Mouse (Mus musculus) brown adipose tissue, adult 24 weeks (tissue): ENCODE measurements at regions not wholly inside any gene's neighbourhood (a gene's known extent, or its start where the extent isn't known, plus 50 kb on each side); places are given as distances from the start of the nearest gene placed in this dataset.
"Not testable (repeated sequence)": the region's sequence is repeated elsewhere in the genome, so short reads cannot be mapped to it uniquely, and the experiment has no call there.

Experiments used
- H3K27ac ChIP-seq: fragments of 200-500 bp; replicated peaks from 2 replicates; pipeline ENCODE4 v1.5.1; 2012; ENCODE audit warnings: low read depth, mild to moderate bottlenecking, low read length
- H3K4me1 ChIP-seq: fragments of 200-500 bp; 2 replicates; pipeline ENCODE4 v1.6.1; 2012; ENCODE audit warnings: low read length, mixed read lengths; ENCODE audit not compliant: control insufficient read depth, insufficient read depth, insufficient read length
- H3K4me3 ChIP-seq: fragments of 200-500 bp; 2 replicates; pipeline ENCODE4 v1.5.1; 2012; ENCODE audit warnings: low read depth, mild to moderate bottlenecking, low read length, moderate library complexity; ENCODE audit not compliant: insufficient read depth

DNA sequence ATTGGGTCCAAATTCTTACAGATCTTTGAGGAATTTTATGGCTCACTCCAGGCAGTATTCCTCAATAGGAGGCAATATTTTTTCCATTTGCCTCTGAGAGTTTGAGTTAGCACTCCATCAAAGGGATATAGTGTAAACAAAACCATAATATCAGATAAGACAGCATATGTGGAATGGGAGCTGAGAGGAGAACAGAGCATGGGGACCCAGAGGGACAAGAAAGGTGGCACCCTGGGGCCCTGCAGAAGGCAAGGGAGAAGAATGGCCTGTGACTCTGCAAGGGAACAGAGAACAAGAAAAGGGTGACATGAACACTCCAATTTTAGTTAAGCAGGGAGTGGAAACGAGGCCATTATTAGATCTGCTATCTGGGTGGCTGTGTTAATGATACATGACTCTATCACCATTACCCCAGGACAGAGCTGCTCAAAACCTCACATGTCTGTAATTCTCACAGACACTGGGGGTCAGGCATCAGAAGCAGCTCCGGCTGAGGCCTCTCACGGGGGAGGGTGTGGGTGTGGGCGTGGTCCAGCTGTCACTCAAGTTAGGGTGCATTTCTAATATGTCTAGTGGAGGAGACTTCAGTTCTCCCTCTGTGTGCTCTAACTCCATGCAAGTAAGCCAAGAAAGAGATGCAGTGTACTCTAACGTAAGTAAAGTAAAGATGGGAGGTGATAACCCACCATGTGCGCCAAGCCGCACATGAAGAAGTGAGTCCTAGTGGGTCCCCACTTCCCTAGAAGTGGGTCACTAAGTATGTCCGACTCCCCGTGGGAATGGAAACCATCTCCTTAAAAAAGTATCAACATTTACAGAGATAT lies 88.4 kb downstream of the Cd24a start:
- Histone ChIP-seq H3K27ac (no peak overlapping the region), H3K4me3 (no peak overlapping the region), H3K4me1 (no peaks in the 10 kb centered on the region)

DNA sequence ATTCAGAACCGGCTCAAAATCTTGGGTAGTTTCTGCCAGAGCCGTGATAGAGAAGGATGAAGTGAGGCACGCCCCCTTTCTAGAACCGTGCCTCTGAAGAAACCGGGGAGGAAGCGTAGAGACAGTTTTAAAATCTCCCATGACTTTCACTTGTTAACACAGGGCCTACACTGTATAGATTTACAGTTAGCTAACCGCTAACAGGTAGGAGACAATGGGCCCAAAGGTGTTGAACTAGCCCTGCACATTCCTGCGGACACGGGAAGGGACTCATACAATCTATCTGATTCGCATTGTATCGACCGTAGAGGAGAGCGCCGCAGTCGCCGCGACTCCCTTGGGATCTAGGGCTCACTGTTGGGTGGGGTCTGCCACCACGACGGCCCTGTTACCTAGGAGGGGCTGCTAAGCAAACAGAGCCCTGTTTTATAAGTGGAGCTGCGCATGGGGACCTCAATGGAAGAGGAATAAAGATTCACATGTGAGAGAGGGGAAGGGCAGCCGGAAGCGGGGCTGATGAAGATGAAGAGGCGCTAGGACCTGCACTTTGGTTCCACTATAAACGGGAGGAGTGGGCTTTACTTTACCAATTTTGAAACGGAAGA lies 89.1 kb downstream of the Cd24a start:
- Histone ChIP-seq H3K4me3 (no peak overlapping the region), H3K27ac (no peak overlapping the region), H3K4me1 (no peaks in the 10 kb centered on the region; the same call in 1 of the 2 replicates)

DNA sequence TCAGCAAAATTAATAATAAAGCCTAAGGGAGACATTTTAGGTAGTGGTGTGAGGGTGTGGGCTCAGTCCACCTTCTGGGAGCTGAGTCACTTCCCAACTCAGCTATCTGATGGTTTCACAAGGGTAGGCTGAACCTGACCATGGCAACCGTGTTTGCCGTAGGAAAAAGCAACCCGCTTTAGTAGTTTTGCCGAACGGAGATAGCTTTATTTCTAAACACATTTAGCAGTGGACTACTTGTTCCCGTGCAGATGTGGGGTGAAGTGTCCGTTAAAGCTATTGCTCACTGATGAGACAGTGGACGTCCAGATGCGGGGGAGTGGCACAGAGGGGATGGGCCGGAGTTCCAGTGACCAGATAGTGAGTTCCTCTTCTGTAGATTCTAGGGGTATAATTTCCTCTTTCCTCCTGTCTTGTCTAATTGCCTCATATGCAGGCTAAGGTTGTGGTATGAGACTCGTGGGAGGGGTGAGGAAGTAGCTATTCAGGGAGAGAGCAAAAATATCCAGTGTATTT lies 89.7 kb downstream of the Cd24a start:
- H3K27ac ChIP-seq, result no peak overlapping the region
- H3K4me1 ChIP-seq, result no peaks in the 10 kb centered on the region; the same call in 1 of the 2 replicates
- no peak overlapping the region for H3K4me3 ChIP-seq

DNA sequence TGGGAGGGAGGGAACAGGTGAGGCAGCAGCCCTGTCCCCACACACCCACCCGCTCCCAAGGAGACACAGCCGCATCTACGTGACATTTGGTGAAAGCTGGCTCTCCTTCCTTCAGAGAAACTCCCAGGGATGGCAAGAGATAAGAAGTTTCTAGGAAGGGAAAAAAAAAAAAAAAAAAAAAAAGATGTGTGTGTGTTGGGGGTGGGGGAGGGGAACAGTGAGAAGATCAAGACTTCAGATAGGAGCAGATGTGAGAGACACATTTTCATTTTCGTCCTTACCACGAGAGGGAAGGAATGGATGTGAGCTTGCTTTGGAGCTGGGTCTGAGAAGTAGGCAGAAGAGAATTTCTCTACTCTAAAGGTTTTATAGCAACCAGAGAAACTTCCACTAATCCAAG lies 91.4 kb downstream of the Cd24a start:
- H3K4me3 ChIP-seq, result no peak overlapping the region
- H3K4me1 ChIP-seq, result no peaks in the 10 kb centered on the region; the same call in 1 of the 2 replicates
- no peak overlapping the region for H3K27ac ChIP-seq

DNA sequence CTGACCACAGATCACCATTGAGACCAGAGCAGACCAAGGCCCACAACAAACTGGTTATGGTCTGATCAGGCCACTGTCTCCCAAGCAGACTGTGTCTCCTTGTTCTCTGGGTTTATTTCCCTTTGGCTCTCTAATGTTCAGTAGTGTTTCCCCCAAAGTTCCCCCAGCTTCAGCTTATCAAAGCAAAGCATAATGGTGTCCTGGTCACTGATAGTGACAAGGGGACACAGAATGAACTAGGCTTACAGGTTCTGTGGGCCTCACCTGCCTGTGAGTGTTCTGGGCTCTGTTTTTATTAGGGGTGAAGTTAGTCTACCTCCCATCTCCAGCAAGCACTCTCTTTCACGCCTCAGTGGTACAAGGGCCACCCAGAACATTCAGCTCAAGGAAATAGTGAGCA lies 92.7 kb downstream of the Cd24a start:
- Histone ChIP-seq H3K4me1 (no peaks in the 10 kb centered on the region; the same call in 1 of the 2 replicates), H3K27ac (no peak overlapping the region), H3K4me3 (no peak overlapping the region)

DNA sequence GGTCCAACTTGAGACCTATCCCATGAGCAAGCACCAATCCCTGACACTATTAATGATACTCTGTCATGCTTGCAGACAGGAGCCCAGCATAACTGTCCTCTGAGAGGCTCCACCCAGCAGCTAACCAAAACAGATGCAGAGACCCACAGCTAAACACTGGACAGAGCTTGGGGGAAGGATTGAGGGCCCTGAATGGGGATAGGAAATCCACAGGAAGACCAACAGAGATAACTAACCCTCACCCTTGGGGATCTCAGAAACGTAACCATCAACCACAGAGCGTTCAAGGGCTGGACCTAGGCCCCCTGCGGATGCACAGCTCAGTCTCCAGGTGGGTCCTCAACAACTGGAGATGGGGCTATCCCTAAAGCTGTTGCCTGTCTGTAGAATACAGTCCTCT lies 93.7 kb downstream of the Cd24a start:
- H3K4me1 ChIP-seq, result no peaks in the 10 kb centered on the region; the same call in 1 of the 2 replicates
- H3K27ac ChIP-seq, result no peak overlapping the region
- H3K4me3 ChIP-seq, result no peak overlapping the region

DNA sequence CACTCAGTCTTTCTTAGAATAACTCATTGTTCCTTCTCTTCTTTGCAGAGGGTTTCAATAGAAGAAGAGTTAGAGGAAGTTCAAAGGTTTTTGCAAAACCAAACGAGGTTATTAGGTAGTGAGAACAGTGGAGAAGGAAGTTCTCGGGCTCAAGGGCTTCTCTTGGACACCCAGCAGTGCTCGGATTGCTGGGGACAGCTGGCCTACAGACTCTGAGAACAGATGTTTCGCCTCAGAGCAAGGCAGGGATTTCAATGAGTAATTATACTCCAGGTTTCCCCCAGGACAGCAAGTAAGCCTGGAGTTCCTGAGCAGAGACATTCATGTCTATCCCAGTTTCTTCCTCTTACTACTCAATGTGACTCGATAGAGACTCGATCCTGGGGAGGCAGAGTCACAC lies 94.4 kb downstream of the Cd24a start:
- no peaks in the 10 kb centered on the region; the same call in 1 of the 2 replicates for H3K4me1 ChIP-seq
- no peak overlapping the region for H3K27ac ChIP-seq
- no peak overlapping the region for H3K4me3 ChIP-seq

DNA sequence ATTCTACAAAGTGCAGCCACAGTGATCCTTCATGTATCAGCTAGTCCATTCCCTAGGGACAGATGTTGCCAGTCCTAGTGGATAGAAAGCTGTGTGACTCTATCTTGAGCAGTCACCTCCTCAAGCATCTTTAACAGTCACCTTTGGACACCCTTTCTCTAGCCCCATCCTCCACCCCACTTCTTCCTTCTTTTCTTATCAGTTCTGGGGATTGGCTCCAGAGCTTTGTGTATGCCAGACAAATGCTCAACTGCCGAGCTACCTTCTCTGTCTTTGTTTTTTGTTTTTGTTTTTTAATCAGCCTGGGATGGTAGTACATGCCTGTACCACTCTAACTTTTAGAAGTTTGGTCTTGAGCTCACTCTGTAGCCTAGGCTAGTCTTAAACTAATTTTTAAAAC lies 96.7 kb downstream of the Cd24a start:
- Histone ChIP-seq H3K27ac (no peak overlapping the region), H3K4me3 (no peak overlapping the region), H3K4me1 (no peaks in the 10 kb centered on the region; the same call in 1 of the 2 replicates)

DNA sequence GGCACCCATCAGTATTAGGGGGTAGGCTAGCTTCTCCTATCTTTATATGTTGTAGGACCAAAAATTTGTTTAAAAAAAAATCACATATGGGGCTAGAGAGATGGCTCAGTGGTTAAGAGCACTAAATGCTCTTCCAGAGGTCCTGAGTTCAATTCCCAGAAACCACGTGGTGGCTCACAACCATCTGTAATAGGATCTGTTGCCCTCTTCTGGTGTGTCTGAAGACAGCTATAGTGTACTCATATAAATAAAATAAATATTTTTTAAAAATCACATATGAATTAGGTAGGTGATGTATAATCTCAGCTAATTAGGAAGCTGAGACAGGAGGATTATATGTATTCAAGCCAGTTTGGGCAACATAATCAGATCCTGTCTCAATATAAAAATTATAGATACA lies 97.4 kb downstream of the Cd24a start:
- H3K27ac ChIP-seq, H3K4me3 ChIP-seq, H3K4me1 ChIP-seq: not testable (repeated sequence)

DNA sequence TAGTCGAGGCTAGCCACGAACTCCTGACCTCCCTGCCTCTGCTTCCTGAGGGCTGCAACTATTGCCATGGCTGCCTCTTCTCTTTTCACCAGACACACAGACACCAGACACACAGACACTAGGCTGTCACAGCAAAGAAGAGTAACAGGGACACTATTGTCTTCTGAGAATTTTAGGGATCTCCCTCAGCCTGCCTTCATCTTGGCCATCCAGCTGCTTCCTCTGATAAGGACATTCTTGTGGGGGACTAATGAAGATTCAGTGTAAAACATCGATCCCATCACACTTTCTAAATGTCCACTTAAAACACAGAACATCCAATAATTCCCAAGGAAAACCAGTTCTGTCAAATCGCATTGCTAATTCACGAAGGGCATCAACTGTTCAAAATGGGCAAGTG lies 98.2 kb downstream of the Cd24a start:
- no peaks in the 10 kb centered on the region; the same call in 1 of the 2 replicates for H3K4me1 ChIP-seq
- H3K4me3 ChIP-seq, result no peak overlapping the region
- H3K27ac ChIP-seq, result no peak overlapping the region

DNA sequence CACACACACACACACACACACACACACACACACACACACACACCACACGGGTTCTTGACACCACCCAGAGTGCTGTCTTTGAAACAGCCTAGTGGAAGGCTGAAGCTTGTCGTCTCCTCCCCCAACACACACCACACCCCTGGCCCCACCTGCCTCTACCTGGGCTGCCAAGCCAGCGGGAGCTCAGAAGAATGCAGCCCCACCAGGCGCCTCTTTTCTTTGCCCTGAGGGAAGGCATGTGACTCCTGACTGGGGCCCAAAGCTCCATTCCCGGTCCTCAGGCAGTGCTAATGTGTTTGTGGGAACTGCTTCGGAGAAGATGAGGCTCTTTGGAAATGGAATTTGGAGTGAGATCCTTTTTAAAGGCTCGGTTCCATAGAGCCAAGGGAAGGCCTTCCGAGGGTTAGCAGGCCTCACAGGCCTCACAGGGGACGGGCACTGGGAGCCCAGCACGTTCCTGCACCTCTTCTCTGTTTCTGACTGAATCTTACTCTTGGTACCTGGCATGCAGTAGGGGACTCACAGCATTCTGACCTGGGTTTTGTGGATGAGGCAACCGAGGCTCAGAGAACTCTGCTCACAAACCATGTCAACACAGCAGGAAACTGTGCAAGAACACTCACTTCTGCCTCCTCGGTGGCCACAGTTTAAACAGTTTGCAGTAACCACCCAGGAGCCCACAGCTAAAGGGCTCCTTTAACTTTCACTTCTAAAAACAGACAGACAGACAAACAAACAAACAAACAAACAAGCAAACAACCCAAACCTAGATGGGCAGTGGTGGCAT lies 106.4 kb downstream of the Cd24a start:
- Histone ChIP-seq H3K4me3 (no peak overlapping the region), H3K27ac (no peak overlapping the region), H3K4me1 (no peaks in the 10 kb centered on the region)

DNA sequence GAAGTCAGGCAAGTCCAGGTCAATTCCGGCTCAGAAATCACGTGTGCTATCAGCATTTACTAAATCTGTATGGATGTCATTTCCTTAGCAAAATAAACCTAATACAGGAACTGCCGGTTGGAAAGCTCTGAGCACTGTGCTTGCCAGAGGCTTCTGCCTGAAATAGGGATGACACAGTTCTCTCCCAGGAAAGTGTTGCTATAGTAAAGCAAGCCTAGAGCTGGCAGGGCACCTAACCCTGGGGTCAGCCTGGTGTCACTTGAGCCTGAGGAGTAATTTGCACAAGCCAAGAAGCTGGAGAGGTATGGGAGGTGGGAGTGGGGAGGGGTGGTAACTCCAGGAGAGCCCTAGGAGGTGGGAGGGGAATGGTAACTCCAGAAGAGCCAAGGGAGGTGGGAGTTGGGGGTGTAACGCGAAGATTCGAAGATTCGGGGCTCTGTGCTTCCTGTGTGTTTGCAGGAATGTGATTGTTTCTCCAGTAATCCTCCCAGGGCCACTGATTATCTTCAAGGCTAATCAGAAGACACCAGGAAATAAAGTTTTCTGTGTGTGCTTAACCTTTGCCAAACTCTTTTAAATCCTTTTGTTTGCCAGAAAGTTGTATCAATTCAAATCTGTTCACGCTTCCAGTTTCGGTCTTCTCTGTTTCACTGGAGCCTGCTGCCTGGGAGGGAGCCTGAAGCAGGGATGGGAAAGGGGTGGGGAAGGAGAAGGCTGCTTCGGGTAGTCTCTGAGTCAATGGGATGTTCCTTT lies 111.3 kb downstream of the Cd24a start:
- Histone ChIP-seq H3K4me3 (no peak overlapping the region), H3K27ac (no peak overlapping the region), H3K4me1 (no peaks in the 10 kb centered on the region)

DNA sequence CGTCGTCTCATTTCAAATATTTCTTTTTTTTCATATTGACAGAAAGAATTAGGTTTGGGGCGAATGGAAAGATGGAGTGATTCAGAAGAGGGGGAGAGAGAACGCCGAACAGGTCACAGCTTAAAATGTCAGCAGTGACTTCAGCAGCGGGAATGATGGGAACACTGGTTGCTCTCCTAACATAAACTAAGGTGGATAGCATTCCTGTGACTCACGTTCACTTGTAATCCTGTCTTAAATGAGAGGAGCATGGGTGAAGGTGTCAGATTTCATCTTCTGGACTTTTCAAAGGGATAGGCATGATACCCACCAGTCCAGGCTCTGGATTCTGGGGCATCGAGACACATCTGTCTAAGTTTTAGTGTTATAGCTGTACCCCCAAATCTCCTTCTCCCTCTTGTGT lies 111.8 kb downstream of the Cd24a start:
- H3K27ac ChIP-seq, result no peak overlapping the region
- H3K4me3 ChIP-seq, result no peak overlapping the region

DNA sequence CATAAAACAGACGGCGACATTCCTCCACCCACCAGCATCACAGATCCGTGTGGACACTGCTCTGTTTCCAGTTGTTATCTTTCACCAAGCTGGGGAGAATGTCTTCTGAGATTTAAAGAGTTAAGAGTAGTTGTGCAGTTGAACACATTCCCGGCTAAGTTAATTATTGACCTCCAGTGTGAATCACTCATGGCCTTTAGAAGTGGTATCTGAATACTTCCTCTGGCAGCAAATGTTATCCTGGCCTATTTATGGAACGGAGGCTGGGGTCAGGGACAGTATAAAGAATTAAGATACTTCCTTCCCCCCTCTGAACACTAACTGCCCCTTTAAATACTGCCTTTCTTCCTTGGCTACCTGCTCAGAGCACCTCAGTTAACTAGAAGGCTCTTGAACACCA lies 115.9 kb downstream of the Cd24a start:
- Histone ChIP-seq H3K27ac (no peak overlapping the region), H3K4me1 (no peaks in the 10 kb centered on the region), H3K4me3 (no peak overlapping the region)

More for the DNA sequence above, 111.8 kb downstream of the Cd24a start:
- no peaks in the 10 kb centered on the region for H3K4me1 ChIP-seq

DNA sequence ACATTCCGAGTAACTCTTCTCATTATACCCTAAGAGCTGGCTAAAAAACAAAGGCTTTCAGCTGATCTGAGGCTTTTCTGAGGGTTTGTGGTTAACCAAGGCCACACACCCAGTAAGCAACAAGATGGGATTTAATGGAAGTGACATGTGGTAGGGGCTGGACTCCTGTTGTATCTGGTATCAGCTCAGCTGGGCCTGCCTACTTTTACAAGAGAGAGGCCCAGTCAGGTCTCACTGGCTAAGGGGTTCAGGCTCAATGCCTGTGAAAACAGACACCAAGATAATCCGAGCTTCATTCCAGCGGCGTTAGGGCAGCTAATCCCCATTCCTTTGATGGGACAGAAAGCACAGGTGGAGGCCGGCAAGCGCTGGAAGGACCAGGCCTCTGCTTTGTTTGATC lies 116.4 kb downstream of the Cd24a start:
- H3K27ac ChIP-seq, result no peak overlapping the region
- no peak overlapping the region for H3K4me3 ChIP-seq
- no peaks in the 10 kb centered on the region for H3K4me1 ChIP-seq
